Mouse (Mus musculus): ENCODE measurements around the gene Psma3.
"Not testable (repeated sequence)": the region's sequence is repeated elsewhere in the genome, so short reads cannot be mapped to it uniquely, and the experiment has no call there.

Psma3 gene

DNA sequence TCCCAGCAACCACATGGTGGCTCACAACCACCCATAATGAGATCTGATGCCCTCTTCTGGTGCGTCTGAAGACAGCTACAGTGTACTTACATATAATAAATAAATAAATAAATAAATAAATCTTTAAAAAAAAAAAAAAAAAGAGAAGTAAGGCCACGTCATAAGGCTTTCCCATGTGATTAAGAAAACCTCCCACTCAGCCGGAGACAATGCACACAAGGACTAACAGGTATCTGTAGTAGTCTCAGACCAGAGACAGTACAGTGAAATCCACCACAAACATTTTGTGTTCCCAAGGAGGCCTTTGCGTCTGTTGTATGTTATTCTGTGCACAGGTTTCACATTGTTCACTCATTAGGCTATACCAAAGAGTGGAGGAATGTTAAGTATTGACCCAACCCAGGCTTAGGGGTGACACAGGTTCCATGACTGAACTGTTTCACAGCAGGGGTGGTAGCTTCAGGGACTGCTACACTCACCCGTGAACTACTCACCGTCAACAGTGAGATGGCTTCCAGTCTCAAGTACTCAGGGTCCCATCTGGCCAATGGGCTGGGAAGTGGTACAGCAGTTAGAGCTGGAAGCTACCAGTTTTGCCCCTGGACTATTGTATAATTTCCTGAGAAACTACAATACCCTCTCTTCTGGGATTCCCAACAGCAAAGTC lies 29.5 kb downstream of the Psma3 start:
- DNase-seq (ENCODE audit: low spot score) = no peak

DNA sequence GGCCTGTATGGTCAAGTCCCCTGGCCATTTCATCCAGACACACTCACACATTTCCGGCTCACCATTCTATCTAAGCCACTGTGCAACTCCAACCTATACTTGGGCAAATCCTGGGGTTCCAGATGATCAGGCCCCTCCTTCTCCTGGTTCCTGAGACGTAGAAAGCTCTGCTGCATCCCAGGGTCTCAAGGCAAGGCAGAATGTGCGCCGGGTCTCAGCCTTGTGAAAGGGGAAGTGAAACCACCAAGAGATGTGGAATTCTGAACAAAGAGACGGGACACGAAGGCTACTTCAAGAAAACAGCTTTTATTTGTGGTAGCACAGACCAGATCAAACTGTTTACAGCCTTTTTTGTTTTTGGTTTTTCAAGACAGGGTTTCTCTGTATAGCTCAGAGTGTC lies 31.7 kb downstream of the Psma3 start:
- DNase-seq (ENCODE audit: low spot score) = no peak

DNA sequence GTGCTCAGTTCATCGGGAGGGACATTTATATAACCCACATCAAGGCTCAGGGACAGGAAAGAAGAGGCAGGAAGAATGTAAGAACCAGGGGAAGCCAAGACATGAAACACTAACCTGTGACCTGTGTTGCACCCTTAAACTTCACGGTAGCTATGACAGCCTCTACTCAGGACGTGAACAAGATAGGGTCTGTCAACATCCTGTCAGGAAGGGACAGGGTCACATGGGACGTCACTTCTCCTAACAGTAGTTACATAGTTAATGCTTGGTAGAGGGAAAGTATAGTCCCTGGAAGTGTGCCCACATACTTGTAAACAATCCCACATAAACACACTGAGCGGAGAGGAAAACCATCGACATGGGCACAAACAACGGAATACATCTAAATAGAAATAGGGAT lies 32.5 kb downstream of the Psma3 start:
- DNase-seq (ENCODE audit: low spot score) = no peak

DNA sequence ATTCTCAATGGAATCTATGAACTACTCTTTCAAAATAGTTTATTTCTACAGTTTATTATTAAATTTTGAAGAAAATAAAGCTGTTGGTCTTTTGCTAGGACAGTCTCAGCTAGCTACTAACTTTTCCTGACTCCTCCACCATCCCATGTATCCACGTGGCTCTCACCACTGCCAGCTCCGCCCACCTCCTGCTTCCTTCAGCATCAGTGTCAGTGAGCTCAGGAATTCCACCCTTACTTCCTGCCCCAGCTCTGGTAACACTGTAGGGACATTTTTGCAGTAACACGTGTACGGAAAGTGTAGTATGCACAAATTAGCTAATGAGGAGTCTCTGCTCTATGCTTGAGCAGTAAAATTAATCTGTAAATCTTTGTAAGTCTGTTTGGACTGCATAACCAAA lies 35.3 kb downstream of the Psma3 start:
- DNase-seq (ENCODE audit: low spot score) = no peak

DNA sequence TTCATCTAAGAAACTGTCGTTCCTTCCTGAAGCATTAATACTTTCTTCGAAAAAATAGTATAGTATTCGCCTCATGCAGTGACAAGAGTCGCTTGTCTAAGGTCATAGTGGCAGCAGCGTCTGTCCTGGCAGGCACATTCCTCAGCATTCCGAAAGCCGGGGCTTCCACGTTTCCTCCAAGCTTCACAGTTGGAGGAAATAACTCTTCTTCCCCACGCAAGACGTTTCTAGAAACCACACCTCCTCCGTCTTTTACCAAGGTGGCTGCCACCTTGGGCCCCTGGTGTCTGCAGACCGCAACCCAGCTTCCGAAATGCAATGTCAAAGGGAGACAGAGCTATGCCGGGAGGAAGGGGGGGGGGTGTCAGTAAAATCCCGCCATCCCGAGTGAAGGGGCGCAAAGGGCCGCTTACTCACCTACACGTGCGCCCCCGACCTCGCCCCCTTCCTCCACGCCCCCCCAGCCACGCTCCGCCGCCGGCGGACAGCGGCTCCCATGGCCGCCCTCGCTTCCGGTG lies 40.5 kb downstream of the Psma3 start:
- no peak for DNase-seq (ENCODE audit: low spot score)

DNA sequence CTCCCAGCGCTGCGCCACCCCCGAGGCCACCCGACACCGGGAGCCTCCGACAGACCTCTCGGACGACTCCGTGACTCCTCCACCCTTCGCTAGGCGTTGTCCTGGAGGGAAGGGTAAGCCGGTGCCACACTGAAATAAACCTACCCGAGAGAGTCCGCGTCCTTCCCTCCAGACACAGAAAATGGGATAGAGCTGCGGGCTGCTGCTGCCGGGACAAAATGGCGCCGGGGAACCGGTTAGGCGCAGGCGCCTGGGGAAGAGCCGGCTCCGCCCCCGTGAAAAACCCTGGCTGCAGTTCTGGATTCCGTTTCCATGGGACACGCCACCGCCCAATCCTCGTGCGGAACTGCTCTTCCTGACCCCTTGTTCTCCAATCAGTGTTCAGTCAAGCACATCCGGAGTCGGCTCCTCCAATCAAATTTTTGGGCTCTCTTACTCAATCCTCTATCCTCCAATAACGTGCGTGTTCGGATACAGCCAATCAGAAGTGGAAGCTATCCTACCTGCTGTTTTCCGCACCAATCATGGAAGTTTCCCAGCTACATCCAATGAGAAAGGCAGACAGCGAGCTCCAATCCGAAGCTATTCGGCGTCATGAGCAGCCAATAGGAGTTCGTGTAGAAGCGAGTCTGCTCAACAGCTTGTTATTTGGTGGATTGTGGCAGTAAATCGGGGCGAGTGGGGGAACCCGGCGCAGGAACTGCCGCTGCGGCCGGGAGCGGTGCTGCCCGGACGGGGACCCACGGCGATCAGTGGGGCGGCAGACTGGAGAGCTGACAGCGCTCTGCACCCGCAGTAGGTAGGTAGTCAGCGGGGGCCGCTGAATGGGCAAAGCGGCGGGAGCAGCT lies 41.2 kb downstream of the Psma3 start, which contains the start of gene Arid4a:
Gene Arid4a (plus strand): TSS at position 628 of the 848 bp plus-strand sequence.
- peak; percentile 100 for DNase-seq (ENCODE audit: low spot score)

DNA sequence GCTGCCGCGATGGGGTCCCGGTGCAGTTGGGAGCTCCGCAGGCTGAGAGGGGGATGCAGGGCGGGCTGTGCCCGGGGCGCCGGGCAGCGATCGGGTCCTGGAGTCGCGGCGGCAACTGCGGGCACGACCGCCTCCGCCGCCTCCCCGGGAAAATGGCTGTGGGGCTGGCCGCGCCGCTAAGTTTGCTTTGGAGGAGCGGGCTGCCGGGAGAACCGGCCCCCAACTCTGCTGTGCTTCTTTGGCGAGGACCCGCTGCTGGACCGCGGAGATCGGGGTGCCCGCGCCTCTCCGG lies 41.7 kb downstream of the Psma3 start:
- DNase-seq (ENCODE audit: low spot score) = no peak

DNA sequence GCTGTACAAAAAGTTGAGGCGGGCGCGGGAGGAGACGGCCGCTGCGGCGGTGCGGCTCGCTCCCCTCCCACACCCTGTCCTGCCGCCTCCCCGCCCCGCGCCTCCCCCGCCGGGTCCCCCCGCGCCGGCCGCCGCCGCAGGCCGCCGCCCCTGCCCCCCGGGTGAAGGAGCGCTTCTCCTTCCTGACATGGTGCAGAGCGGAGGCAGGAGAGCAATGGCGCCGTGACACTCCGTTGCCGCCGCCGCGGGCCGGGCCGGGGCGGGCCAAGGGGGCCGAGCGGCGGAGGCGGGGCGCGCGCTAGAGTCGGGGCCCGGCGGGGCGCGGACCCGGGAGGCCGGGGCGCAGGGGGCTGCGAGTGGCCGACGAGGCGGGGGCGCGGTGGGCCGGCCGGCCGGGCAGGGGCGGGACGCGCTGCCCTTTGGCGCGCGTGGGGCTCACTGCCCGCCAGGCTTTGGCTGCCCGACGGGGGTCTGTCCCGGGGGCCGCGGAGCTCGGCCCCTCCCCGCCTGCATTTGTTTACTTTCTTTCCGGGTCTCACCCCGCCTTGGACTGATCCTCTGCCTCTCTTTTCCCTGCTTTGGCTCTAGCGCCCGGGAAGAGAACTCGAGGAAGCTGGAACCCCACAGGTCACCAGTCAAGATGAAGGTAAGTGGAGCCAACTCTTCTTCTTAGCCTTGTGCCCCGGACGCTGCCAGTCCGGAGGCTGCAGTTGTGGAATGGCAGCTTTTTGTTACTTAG lies 42.3 kb downstream of the Psma3 start:
- DNase-seq (ENCODE audit: low spot score) = no peak

DNA sequence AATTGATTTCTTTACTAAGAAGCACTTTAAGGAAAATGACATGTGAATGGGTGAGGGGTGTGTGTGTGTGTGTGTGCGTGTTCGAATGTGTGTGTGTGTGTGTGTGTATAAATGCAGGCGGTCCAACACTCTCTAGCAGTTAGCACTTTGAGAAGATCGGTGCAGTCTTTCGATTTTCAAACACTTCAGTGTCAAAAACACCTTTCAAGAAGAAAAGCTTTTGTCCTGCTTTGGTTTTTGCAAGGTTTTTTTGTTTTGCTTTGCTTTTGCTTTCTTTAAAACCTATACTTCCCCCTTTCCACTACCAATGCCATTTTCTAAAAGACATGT lies 42.8 kb downstream of the Psma3 start:
- DNase-seq (ENCODE audit: low spot score) = no peak

DNA sequence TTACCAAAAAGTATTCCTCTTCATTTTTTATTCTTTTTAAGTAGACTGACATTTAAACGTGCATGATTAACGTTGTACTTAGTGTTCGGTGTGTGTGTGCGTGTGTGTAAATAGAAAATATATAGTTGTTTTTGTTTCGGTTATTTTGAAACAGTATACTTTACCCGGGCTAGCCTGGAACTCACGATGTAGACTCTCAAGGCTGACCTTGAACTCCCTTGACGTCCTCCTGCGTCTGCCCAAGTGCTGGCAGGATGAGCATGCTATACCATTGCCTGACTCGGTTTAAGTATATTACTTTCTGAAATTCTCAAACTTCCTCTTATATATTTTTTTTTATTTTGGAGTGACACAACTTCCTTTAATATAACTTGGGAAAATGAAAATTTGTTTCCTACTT lies 43.4 kb downstream of the Psma3 start:
- DNase-seq (ENCODE audit: low spot score) = no peak

DNA sequence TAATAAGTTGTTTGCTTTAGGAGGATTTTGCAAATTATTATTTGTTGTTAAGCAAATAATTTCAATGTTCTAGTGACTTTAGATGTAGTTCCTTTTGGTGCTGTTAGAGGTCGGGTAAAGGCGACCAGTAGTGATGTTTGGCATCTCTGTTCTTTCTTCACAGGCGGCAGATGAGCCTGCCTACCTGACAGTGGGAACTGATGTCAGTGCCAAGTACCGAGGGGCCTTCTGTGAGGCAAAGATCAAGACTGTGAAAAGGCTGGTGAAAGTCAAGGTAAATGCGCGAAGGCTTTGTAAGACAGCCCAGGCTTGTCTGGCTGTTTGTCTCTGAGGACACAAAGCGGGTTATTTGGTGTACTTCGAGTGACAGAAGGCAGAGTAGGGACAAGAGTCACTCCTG lies 44.8 kb downstream of the Psma3 start:
- DNase-seq (ENCODE audit: low spot score) = no peak

DNA sequence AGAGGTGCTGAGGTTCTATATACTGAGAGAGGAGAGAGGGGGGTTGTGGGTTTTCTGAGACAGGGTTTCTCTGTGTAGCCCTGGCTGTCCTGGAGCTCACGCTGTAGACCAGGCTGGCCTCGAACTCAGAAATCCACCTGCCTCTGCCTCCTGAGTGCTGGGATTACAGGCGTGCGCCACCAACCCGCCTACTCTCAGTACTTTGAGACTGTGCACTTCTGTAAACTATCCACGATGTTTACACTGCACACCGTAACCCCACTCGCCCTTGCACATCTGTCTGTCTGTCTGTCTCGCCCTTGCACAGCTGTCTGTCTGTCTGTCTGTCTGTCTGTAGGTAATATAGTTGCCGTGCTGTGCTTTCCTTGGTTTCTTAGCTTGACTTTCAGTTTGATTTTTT lies 50.0 kb downstream of the Psma3 start:
- DNase-seq (ENCODE audit: low spot score) = no peak

DNA sequence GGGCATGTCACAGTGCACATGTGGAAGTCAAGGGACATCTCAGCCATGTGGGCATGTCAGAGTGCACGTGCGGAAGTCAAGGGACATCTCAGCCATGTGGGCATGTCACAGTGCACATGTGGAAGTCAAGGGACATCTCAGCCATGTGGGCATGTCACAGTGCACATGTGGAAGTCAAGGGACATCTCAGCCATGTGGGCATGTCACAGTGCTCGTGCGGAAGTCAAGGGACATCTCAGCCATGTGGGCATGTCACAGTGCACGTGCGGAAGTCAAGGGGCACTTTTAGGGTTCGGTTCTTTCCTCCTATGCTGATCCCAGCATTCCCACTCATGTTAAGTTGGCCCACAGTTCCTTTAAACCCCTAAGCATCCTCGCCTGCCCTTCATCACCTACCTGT lies 53.8 kb downstream of the Psma3 start:
- not testable (repeated sequence) for DNase-seq (ENCODE audit: low spot score)

DNA sequence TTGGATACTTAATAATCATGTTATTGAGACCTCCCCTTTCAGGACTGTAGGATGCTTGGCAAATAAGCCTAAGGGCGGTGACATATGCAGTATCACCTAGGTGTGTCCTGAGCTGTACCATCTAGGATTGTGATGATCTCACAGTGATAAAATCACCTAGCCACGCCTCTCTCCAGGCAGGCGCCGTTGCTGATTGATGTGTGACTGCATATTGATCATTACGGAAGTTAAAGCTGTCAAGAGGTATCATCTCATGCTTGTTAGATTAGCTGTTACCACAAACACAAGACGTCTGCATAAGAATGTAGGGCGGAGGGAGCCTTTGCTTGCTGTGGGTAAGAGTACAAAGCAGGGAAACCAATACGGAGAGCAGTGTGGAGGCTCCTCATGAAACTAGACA lies 55.8 kb downstream of the Psma3 start:
- no peak for DNase-seq (ENCODE audit: low spot score)

DNA sequence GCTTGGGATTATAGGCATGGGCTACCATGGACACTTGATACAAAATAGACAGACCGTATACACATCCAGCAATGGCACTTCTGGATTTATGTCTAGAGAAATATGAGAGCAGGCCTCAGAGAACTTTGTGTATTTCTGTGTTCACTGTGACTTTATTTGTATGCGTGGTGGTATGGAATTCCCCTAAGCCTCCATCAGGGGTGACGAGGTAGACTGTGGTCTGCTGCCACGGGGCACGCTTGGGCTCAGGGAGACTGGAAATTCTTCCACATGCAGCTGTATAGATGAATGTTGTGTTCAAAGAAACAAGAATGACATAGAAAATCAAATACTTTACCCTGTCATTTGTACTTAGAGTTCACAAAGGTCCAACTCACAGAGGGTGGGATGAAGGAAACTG lies 56.3 kb downstream of the Psma3 start:
- no peak for DNase-seq (ENCODE audit: low spot score)

DNA sequence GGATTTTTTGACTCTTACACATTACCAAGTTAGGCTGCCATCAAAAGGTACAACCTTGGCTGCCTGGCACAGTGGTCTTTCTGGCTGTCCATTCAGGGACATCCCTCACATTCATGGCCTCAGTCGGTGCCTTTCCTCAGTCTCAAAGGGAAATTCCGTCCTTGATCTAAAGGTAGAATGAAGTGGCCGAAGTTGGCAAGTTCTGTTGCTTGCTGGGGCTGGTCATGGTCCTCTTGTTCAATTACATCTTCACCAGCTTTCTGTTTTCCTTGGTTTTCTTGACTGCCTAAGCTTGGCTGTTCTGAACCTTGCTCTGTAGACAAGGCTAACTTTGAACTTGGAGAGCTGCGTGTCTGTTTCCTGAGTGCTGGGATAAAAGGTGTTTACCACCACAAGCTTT lies 61.4 kb downstream of the Psma3 start:
- DNase-seq (ENCODE audit: low spot score) = no peak

DNA sequence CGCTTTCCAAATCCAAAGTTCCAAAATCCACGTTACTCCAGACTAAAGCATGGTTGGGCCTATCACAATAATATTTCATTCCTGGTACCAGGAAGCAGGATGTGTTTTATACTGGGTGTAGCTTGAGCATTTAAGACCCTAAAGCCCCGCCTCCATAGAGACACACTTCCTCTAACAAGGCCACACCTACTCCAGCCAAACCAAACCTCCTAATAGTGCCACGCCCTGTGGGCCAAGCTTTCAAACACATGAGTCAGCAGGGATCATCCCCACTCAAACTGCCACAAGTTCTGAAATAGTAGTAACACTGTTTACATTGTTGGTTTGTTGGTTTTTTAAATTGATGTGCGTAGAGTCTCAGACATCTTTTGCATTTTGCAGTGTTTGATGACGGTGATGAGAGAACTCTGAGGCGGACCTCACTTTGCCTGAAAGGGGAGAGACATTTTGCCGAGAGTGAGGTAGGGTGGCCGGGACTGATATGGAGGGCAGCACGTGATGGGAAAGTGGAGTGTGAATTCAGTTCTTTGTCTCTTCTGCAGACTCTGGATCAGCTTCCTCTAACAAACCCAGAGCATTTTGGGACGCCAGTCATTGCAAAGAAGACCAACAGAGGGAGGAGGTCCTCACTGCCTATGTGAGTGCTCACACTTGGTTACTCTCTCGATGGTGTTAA lies 62.4 kb downstream of the Psma3 start:
- no peak for DNase-seq (ENCODE audit: low spot score)

DNA sequence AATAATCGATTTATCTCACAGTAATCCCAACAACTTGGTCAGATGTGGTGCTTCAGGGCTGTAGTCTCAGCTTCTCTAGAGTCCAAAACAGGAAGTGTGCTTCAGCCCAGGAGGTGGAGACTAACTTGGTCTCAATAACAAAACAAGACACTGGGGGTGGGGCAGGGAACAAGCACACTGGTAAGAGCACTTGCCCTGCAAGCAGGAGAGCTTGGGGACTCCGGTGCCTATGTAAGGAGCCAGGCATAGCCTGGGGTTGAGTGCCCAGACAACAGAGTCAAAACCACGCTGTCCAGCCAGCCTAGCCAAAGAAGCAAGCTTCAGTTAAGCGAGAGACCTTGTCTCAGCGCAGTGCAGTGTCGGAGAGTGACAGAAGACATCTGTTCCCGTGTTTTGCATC lies 66.0 kb downstream of the Psma3 start:
- DNase-seq (ENCODE audit: low spot score) = no peak

DNA sequence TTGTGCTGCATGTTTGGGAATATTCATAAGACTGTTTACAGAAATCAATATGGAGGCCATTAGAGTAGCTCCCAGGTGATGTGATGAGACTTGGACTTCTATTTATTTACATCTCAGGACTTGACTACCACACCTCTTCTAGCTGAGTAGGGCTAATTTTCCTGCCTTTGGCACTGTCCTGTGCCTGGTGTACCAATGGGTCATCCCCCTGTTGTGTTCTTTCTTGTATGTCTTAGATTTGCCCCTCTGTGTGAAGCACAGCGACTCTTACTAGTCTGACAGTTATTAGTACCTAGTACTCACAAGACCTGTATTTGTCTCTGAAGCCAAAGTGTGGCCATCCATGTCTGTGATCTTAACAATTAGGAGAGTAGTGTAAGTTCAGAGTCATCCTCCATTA lies 68.0 kb downstream of the Psma3 start:
- no peak for DNase-seq (ENCODE audit: low spot score)

DNA sequence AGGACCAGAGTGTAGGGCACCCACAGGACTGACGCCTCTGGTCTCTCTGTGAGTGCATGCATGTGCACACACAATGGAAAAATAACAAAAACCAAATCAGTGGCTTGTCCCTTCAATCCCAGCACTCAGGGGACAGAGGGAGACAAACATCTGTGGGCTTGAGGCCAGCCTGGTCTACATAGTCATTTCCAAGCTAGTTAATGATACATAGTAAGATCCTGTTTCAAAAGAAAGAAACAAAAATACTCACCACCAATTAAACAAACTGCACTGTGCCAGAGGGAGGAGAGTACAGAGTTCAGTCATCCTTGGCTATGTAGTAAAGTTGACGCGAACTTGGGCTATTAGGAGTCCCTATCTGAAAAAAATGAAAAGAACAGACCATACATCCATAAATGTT lies 69.2 kb downstream of the Psma3 start:
- DNase-seq (ENCODE audit: low spot score) = no peak

DNA sequence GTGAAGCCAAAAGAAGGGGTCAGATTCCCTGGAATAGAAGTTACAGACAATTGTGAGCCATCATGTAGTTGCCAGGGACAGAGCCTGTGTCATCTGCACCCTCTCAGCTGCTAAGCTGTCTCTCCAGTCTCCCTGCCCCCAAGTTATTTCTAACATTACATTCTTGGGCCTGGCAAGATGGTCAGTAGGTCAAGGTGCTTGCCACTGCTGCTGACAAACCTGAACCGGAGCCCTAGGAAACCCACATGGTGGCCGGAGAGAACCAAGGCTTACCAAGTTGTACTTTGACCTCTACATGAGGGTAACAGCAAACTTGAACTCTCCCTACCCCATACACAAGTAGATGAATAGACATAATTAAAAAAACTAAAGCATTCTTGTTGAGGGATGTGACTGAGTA lies 70.1 kb downstream of the Psma3 start:
- no peak for DNase-seq (ENCODE audit: low spot score)
